Mouse (Mus musculus) embryonic fibroblast, embryonic 13.5 days (primary cell): ENCODE results near the gene Apc2.
A peak's percentile ranks its signal among the peaks of the same experiment; 100 is the strongest.

Source experiments
- CTCF ChIP-seq: IDR thresholded peaks from 2 replicates; pipeline ENCODE4 v1.5.1; 2011; ENCODE audit warnings: mild to moderate bottlenecking, control low read depth, low read length, moderate library complexity, borderline replicate concordance; ENCODE audit not compliant: insufficient read depth
- POLR2A ChIP-seq: IDR thresholded peaks from 2 replicates; pipeline ENCODE4 v1.6.1; 2011; ENCODE audit warnings: low read depth, mild to moderate bottlenecking, control low read depth, low read length, moderate library complexity

- TF ChIP-seq CTCF (no peak), POLR2A (peak; percentile 18)
These were observed 931 bp upstream of the Apc2 start for GRCm38 (mm10) chr10:80294788-80295303.
